Mouse (Mus musculus): Measurements from ENCODE around the gene Catsper3.

- TF ChIP-seq POLR2A (IDR thresholded peaks at IDR 0.05; ENCODE audit: borderline replicate concordance, low read depth, low read length) (no peak), CTCF (IDR thresholded peaks at IDR 0.05; ENCODE audit: low read depth, low read length) (no peak)
Measured at GRCm38 (mm10) chr13:55830833-55831721, 46.7 kb downstream of the Catsper3 start.

All from bone marrow macrophage, adult 2 months (primary cell).